Mouse (Mus musculus) CH12.LX (cell line): ENCODE results near the gene Olfr981.

Experiments used
- CTCF ChIP-seq, 2 experiments: IDR thresholded peaks in 1 of 2; conservative IDR thresholded peaks in 1 of 2; 2 replicates each; pipeline ENCODE4 v1.5.1; 2011 to 2012; ENCODE audit warnings: low read depth in 2 of 2, low read length in 2 of 2, improper control_type of control experiment in 1 of 2, inconsistent platforms in 1 of 2, mild to moderate bottlenecking in 1 of 2, moderate library complexity in 1 of 2
- GABPA ChIP-seq: IDR thresholded peaks from 2 replicates; pipeline ENCODE4 v1.6.1; 2012; ENCODE audit warnings: low read depth, low read length, improper control_type of control experiment, inconsistent platforms; ENCODE audit not compliant: insufficient replicate concordance
- KAT2A ChIP-seq: IDR thresholded peaks from 2 replicates; pipeline ENCODE4 v1.6.1; 2012; ENCODE audit warnings: low read length, improper control_type of control experiment, inconsistent platforms; ENCODE audit not compliant: insufficient replicate concordance
- MAFK ChIP-seq: IDR thresholded peaks from 2 replicates; pipeline ENCODE4 v1.6.1; 2011; ENCODE audit warnings: low read length, improper control_type of control experiment; ENCODE audit not compliant: insufficient replicate concordance
- NRF1 ChIP-seq: IDR thresholded peaks from 2 replicates; pipeline ENCODE4 v1.6.1; 2014; ENCODE audit warnings: low read depth, mild to moderate bottlenecking, inconsistent platforms, low read length, improper control_type of control experiment, moderate library complexity
- PAX5 ChIP-seq: IDR thresholded peaks from 2 replicates; pipeline ENCODE4 v1.6.1; 2012; ENCODE audit warnings: low read length, inconsistent platforms, mixed read lengths
- ZKSCAN1 ChIP-seq: IDR thresholded peaks from 2 replicates; pipeline ENCODE4 v1.6.1; 2012; ENCODE audit warnings: low read depth, inconsistent platforms, low read length, improper control_type of control experiment, borderline replicate concordance
- ZMIZ1 ChIP-seq: IDR thresholded peaks from 2 replicates; pipeline ENCODE4 v1.6.1; 2012; ENCODE audit warnings: low read depth, mild to moderate bottlenecking, inconsistent platforms, low read length, improper control_type of control experiment

GRCm38 (mm10) chr9:40050138-40050537, 28.9 kb downstream of the Olfr981 start:
- TF ChIP-seq CTCF (conservative IDR thresholded peaks at IDR 0.05 in 1 of 2, IDR thresholded peaks at IDR 0.05 in 1 of 2; ENCODE audit: low read depth in 2 of 2, low read length in 2 of 2) (no peak), KAT2A (no peak), PAX5 (no peak), MAFK (no peak), NRF1 (no peak), GABPA (no peak), ZKSCAN1 (no peak), ZMIZ1 (no peak)
